Mouse (Mus musculus) heart, postnatal 0 days (tissue): ENCODE measurements around the gene Znrf4.
A peak's percentile ranks its signal among the peaks of the same experiment; 100 is the strongest.

Experiments used
- CTCF ChIP-seq: IDR thresholded peaks from 2 replicates; pipeline ENCODE4 v1.5.1; 2016; ENCODE audit warnings: antibody characterized with exemption, control low read depth, low read depth
- EP300 ChIP-seq: IDR thresholded peaks from 2 replicates; pipeline ENCODE4 v1.6.1; 2016; ENCODE audit warnings: antibody characterized with exemption, low read depth

- TF ChIP-seq CTCF (peak; percentile 15; the same call in 1 of the 2 replicates), EP300 (no peak)
These were observed 25.7 kb upstream of the Znrf4 start for GRCm38 (mm10) chr17:56537912-56538311.
